Mouse (Mus musculus): ENCODE results near the gene Pkd1l3. TPM values are rescaled to one million over a fixed set of nuclear protein-coding genes. Genes with fewer than 3 reads are reported as not detected.

Pkd1l3 gene
- 1 to 10 TPM in 14 of 26 experiments, under 1 TPM in 12; 0.33 to 3.5 (median 1.1) TPM for total RNA-seq (2018; cell fraction: chromatin; rRNA removed)
- under 1 TPM; 0.03 to 0.55 (median 0.13) TPM for total RNA-seq (2018; cell fraction: cytosol; rRNA removed)
- 1 to 10 TPM in 6 of 26 experiments, under 1 TPM in 20; 0.10 to 1.4 (median 0.72) TPM for total RNA-seq (2018; cell fraction: nucleus; rRNA removed)
- 0.07 to 0.17 TPM (median 0.11 TPM) in 3 replicates for polyA plus RNA-seq (2018)

GRCm38 (mm10) chr8:109614243-109615210, at the start of gene Pkd1l3:
Pkd1l3 (plus strand) TSS chr8:109614517.
- H3K27ac ChIP-seq, result no peak within 1 kb of the TSS
- WGBS (ENCODE audit: missing documents), result 22% methylated on average over 27 of the region's 27 CpGs
- peak within 1 kb of the TSS; percentile 34 for H3K4me3 ChIP-seq (ENCODE audit: inconsistent target)
- no peaks in the 10 kb centered on the region for H3K36me3 ChIP-seq (ENCODE audit: inconsistent target)
- no peaks in the 10 kb centered on the region for H3K79me2 ChIP-seq (ENCODE audit: inconsistent target)

GRCm38 (mm10) chr8:109564766-109565165, 49.6 kb upstream of the Pkd1l3 start:
- peaks cover 40% of the 10 kb centered on the region for H3K79me2 ChIP-seq (ENCODE audit: inconsistent target)
- peaks cover 35% of the 10 kb centered on the region for H3K36me3 ChIP-seq (ENCODE audit: inconsistent target)
- H3K4me3 ChIP-seq (ENCODE audit: inconsistent target), result peak overlapping the region; percentile 97
- H3K27ac ChIP-seq, result peak overlapping the region; percentile 88
- WGBS (ENCODE audit: missing documents), result 3% methylated on average over 10 of the region's 10 CpGs

GRCm38 (mm10) chr8:109565498-109566333, 48.6 kb upstream of the Pkd1l3 start, which contains the start of the genes Dhx38 and Txnl4b:
Dhx38 (minus strand) TSS chr8:109565861.
Txnl4b (plus strand) TSS chr8:109565892.
- whole genome bisulfite sequencing (ENCODE audit: missing documents), result 1% methylated on average over 40 of the region's 52 CpGs
- Histone ChIP-seq H3K79me2 (ENCODE audit: inconsistent target) (peaks cover 40% of the 10 kb centered on the region), H3K27ac (peak within 1 kb of the TSS; percentile 88), H3K4me3 (ENCODE audit: inconsistent target) (peak within 1 kb of the TSS; percentile 97), H3K36me3 (ENCODE audit: inconsistent target) (peaks cover 33% of the 10 kb centered on the region)

- 87% methylated on average over 12 of the region's 12 CpGs for WGBS (ENCODE audit: missing documents)
- H3K4me3 ChIP-seq (ENCODE audit: inconsistent target), result no peak overlapping the region
- H3K79me2 ChIP-seq (ENCODE audit: inconsistent target), result peaks cover 9% of the 10 kb centered on the region; the same call in 1 of the 2 replicates
- no peak overlapping the region for H3K27ac ChIP-seq
- H3K36me3 ChIP-seq (ENCODE audit: inconsistent target), result peaks cover 22% of the 10 kb centered on the region
Observed at GRCm38 (mm10) chr8:109571139-109571538, 43.2 kb upstream of the Pkd1l3 start.

GRCm38 (mm10) chr8:109576311-109576710, 38.0 kb upstream of the Pkd1l3 start:
- no peaks in the 10 kb centered on the region for H3K79me2 ChIP-seq (ENCODE audit: inconsistent target)
- H3K36me3 ChIP-seq (ENCODE audit: inconsistent target), result peaks cover 4% of the 10 kb centered on the region; the same call in 1 of the 2 replicates
- H3K27ac ChIP-seq, result no peak overlapping the region
- no peak overlapping the region for H3K4me3 ChIP-seq (ENCODE audit: inconsistent target)
- WGBS (ENCODE audit: missing documents), result 88% methylated on average over 3 of the region's 4 CpGs

- Histone ChIP-seq H3K27ac (no peak within 1 kb of the TSS), H3K79me2 (ENCODE audit: inconsistent target) (no peaks in the 10 kb centered on the region), H3K36me3 (ENCODE audit: inconsistent target) (no peaks in the 10 kb centered on the region), H3K4me3 (ENCODE audit: inconsistent target) (no peak within 1 kb of the TSS)
- WGBS (ENCODE audit: missing documents), result 17% methylated on average over 7 of the region's 8 CpGs
Observed at GRCm38 (mm10) chr8:109578900-109579301, 35.4 kb upstream of the Pkd1l3 start, which contains the start of gene Hp. Hp (minus strand) TSS chr8:109579172.

- Histone ChIP-seq H3K27ac (no peak overlapping the region), H3K79me2 (ENCODE audit: inconsistent target) (no peaks in the 10 kb centered on the region), H3K36me3 (ENCODE audit: inconsistent target) (no peaks in the 10 kb centered on the region), H3K4me3 (ENCODE audit: inconsistent target) (no peak overlapping the region)
- 74% methylated on average over 4 of the region's 4 CpGs for WGBS (ENCODE audit: missing documents)
Observed at GRCm38 (mm10) chr8:109584293-109584692, 30.0 kb upstream of the Pkd1l3 start.

- no peak overlapping the region for H3K4me3 ChIP-seq (ENCODE audit: inconsistent target)
- no peak overlapping the region for H3K27ac ChIP-seq
- WGBS (ENCODE audit: missing documents), result 92% methylated on average over 3 of the region's 3 CpGs
- H3K36me3 ChIP-seq (ENCODE audit: inconsistent target), result no peaks in the 10 kb centered on the region
- no peaks in the 10 kb centered on the region for H3K79me2 ChIP-seq (ENCODE audit: inconsistent target)
Observed at GRCm38 (mm10) chr8:109584830-109585229, 29.5 kb upstream of the Pkd1l3 start.

GRCm38 (mm10) chr8:109585652-109586051, 28.7 kb upstream of the Pkd1l3 start:
- Histone ChIP-seq H3K27ac (no peak overlapping the region), H3K79me2 (ENCODE audit: inconsistent target) (no peaks in the 10 kb centered on the region), H3K36me3 (ENCODE audit: inconsistent target) (no peaks in the 10 kb centered on the region), H3K4me3 (ENCODE audit: inconsistent target) (no peak overlapping the region)

GRCm38 (mm10) chr8:109586972-109587504, 27.3 kb upstream of the Pkd1l3 start:
- Histone ChIP-seq H3K36me3 (ENCODE audit: inconsistent target) (no peaks in the 10 kb centered on the region), H3K27ac (no peak overlapping the region), H3K4me3 (ENCODE audit: inconsistent target) (no peak overlapping the region), H3K79me2 (ENCODE audit: inconsistent target) (no peaks in the 10 kb centered on the region)
- 76% methylated on average over 6 of the region's 7 CpGs for WGBS (ENCODE audit: missing documents)

- WGBS (ENCODE audit: missing documents), result 97% methylated on average over 9 of the region's 9 CpGs
- no peak overlapping the region for H3K4me3 ChIP-seq (ENCODE audit: inconsistent target)
- H3K27ac ChIP-seq, result no peak overlapping the region
- no peaks in the 10 kb centered on the region for H3K79me2 ChIP-seq (ENCODE audit: inconsistent target)
- peaks cover 9% of the 10 kb centered on the region; the same call in 1 of the 2 replicates for H3K36me3 ChIP-seq (ENCODE audit: inconsistent target)
Observed at GRCm38 (mm10) chr8:109590901-109591300, 23.4 kb upstream of the Pkd1l3 start.

- Histone ChIP-seq H3K36me3 (ENCODE audit: inconsistent target) (peaks cover 9% of the 10 kb centered on the region; the same call in 1 of the 2 replicates), H3K27ac (no peak overlapping the region), H3K4me3 (ENCODE audit: inconsistent target) (no peak overlapping the region), H3K79me2 (ENCODE audit: inconsistent target) (no peaks in the 10 kb centered on the region)
- 94% methylated on average over 3 of the region's 3 CpGs for WGBS (ENCODE audit: missing documents)
Observed at GRCm38 (mm10) chr8:109591367-109591766, 22.9 kb upstream of the Pkd1l3 start.

GRCm38 (mm10) chr8:109592164-109592563, 22.2 kb upstream of the Pkd1l3 start:
- 93% methylated on average over 5 of the region's 5 CpGs for WGBS (ENCODE audit: missing documents)
- peaks cover 9% of the 10 kb centered on the region; the same call in 1 of the 2 replicates for H3K36me3 ChIP-seq (ENCODE audit: inconsistent target)

More at GRCm38 (mm10) chr8:109592164-109592563, 22.2 kb upstream of the Pkd1l3 start:
- Histone ChIP-seq H3K4me3 (ENCODE audit: inconsistent target) (no peak overlapping the region), H3K27ac (no peak overlapping the region), H3K79me2 (ENCODE audit: inconsistent target) (no peaks in the 10 kb centered on the region)

Measured in macrophage (primary cell).